Mouse (Mus musculus) hindbrain, postnatal 0 days (tissue): ENCODE measurements around the gene Ttc16. TPM values are rescaled to one million over a fixed set of nuclear protein-coding genes. Genes with fewer than 3 reads are reported as not detected.
A peak's percentile ranks its signal among the peaks of the same experiment; 100 is the strongest.

Source experiments
- ATAC-seq: fragments of 200-750 bp; cut with Nextera tagmentation; 2 replicates; pipeline ENCODE4 v1.8.0; 2017; ENCODE audit warnings: mild to moderate bottlenecking, moderate TSS enrichment, moderate library complexity
- DNase-seq: peaks from one replicate; pipeline ENCODE4 v3.0.0-alpha.2; 2015; ENCODE audit warnings: low spot score
- H3K27ac ChIP-seq: fragments of 300-500 bp; sonication (generic); 2 replicates; pipeline ENCODE4 v1.5.1; 2014; ENCODE audit warnings: mild to moderate bottlenecking
- H3K27me3 ChIP-seq: fragments of 300-500 bp; sonication (generic); 2 replicates; pipeline ENCODE4 v1.6.1; 2014; ENCODE audit warnings: low read length, mixed read lengths; ENCODE audit not compliant: insufficient read depth
- H3K36me3 ChIP-seq: fragments of 300-500 bp; sonication (generic); 2 replicates; pipeline ENCODE4 v1.6.1; 2014; ENCODE audit warnings: low read length, mixed read lengths; ENCODE audit not compliant: insufficient read depth
- H3K4me1 ChIP-seq: fragments of 300-500 bp; sonication (generic); 2 replicates; pipeline ENCODE4 v1.6.1; 2014; ENCODE audit warnings: antibody characterized with exemption, low read length, mixed read lengths; ENCODE audit not compliant: insufficient read depth
- H3K4me2 ChIP-seq: fragments of 300-500 bp; sonication (generic); 2 replicates; pipeline ENCODE4 v1.6.1; 2014; ENCODE audit warnings: low read depth, mild to moderate bottlenecking, low read length, moderate library complexity, mixed read lengths
- H3K4me3 ChIP-seq: fragments of 300-500 bp; sonication (generic); 2 replicates; pipeline ENCODE4 v1.5.1; 2014; ENCODE audit warnings: low read length
- H3K9ac ChIP-seq: fragments of 300-500 bp; sonication (generic); replicated peaks from 2 replicates; pipeline ENCODE4 v1.6.1; 2014; ENCODE audit warnings: mild to moderate bottlenecking, low read length, moderate library complexity, mixed read lengths
- H3K9me3 ChIP-seq: fragments of 300-500 bp; sonication (generic); 2 replicates; pipeline ENCODE4 v1.6.1; 2016; ENCODE audit warnings: low read length, mixed read lengths
- CTCF ChIP-seq: IDR thresholded peaks from 2 replicates; pipeline ENCODE4 v1.5.1; 2016; ENCODE audit warnings: antibody characterized with exemption, control low read depth, low read depth
- WGBS: fragments of 180-500 bp; shearing (Covaris S2); extraction: QIAGEN DNeasy Blood & Tissue Kit; methylation state at CpG from one replicate; pipeline ENCODE4 v1.1.7; 2014; 5-methylcytosine and 5-hydroxymethylcytosine counted together
- polyA plus RNA-seq: library from polyadenylated mRNA; unstranded; fragments of >200 nt; fragmentation: Nextera tagmentation; extraction: Ambion mirVana; gene quantifications from 2 replicates; pipeline ENCODE4 v1.2.1, GENCODE M21; 2015
- total RNA-seq: library from RNA; depleted of rRNA; stranded (reverse); fragments of >200 nt; gene quantifications from 2 replicates; pipeline ENCODE4 v1.2.3, GENCODE M21; 2014

The Ttc16 gene
- total and polyA plus RNA-seq, 2 experiments from 2014 or later: 0.58 to 0.78 TPM

DNA sequence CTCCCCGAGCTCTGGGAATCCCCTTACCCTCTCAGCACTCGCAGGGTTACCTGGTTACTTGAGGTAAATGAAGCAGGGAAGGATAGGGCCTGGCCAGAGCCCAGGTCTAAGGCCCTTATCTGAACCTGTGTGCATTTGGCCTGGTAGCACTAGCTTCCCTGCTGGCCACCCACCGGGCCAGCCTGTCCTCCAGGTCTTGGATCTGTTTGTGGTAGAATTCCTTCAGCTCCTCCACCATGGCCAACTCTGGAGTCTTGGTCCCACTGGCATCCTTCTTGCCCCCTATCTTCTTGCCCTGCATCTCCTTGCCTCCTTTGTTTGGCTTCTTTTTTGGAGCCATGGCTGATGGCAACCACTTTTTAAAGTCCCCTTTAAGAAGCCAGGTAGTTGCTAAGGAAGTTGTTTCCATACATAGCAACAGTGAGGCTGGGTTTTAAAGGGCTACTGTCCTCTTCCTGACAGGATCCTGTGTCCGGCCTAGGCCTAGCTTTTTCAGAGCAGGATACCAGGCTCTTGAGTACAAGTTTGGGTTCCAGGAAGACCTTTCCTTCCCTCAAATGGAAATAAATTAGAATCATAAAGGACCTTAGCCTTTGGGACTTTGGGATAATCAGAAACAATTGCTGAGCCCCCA lies 8.7 kb upstream of the Ttc16 start, which contains the start of gene Cfap157:
Cfap157 (minus strand) TSS at position 381 of the 634 bp plus-strand sequence.
- WGBS: 70% methylated on average over 4 of the region's 4 CpGs
- H3K27me3 ChIP-seq: no peaks in the 10 kb centered on the region
- peak; percentile 59 for ATAC-seq
- TF ChIP-seq CTCF: no peak
- no peaks in the 10 kb centered on the region for H3K9me3 ChIP-seq
- peak within 1 kb of the TSS; percentile 31; the same call in 1 of the 2 replicates for H3K4me2 ChIP-seq
- no peaks in the 10 kb centered on the region for H3K4me1 ChIP-seq
- no peak within 1 kb of the TSS for H3K9ac ChIP-seq
- H3K4me3 ChIP-seq: 0 out of 2 replicates have a peak within 1 kb of the TSS, but pooled peaks have one; percentile 6
- no peak within 1 kb of the TSS; the same call in 1 of the 2 replicates for H3K27ac ChIP-seq
- H3K36me3 ChIP-seq: peaks cover 5% of the 10 kb centered on the region; the same call in 1 of the 2 replicates
- DNase-seq: peak; percentile 68

DNA sequence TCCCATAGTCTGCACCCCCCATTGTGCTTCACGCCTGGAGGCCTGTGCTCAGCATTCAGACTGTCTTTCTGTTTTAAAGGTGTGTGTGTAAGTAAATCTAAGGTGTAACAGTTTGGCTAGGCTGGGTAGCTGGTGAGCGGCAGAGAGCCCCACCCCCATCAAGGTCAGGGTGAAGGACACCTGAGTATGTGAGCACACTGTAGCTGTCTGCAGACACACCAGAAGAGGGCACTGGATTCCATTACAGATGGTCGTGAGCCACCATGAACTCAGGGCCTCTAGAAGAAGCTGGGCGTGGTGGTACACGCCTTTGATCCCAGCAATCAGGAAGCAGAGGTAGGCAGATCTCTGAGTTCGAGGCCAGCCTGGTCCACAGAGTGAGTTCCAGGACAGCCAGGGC lies 6.3 kb upstream of the Ttc16 start:
- WGBS: 78% methylated on average over 6 of the region's 6 CpGs
- ATAC-seq: no peak
- H3K4me3 ChIP-seq: no peak overlapping the region

DNA sequence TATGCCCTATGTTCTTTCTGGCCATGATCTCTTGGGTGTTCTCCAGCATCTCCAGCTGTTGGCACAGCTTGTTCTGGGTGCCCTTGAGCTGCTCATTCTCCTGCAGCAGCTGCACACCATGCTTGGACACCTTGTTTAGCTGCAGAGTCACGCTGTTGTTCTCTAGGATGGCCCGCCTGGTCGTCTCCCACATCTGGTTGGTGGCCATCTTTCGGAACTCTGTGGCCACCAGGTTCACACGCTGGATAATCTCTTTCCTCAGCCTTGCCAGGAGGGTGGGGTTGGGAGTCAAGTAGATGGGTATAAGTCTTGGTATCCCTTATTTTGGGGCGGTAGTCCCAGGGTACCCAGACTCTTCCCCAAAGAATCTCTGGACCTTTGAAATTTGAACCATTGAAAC lies 4.3 kb upstream of the Ttc16 start:
- Histone ChIP-seq H3K36me3 (no peaks in the 10 kb centered on the region), H3K4me3 (no peak overlapping the region), H3K9me3 (no peaks in the 10 kb centered on the region), H3K4me1 (peaks cover 11% of the 10 kb centered on the region; the same call in 1 of the 2 replicates), H3K27me3 (no peaks in the 10 kb centered on the region), H3K27ac (no peak overlapping the region), H3K4me2 (no peak overlapping the region), H3K9ac (no peak overlapping the region)
- 90% methylated on average over 6 of the region's 6 CpGs for WGBS
- ATAC-seq: no peak
- TF ChIP-seq CTCF: no peak
- no peak for DNase-seq

More for the DNA sequence above, 6.3 kb upstream of the Ttc16 start:
- no peak overlapping the region for H3K27ac ChIP-seq
- no peak overlapping the region for H3K4me2 ChIP-seq
- H3K36me3 ChIP-seq: no peaks in the 10 kb centered on the region
- H3K27me3 ChIP-seq: no peaks in the 10 kb centered on the region
- no peak for DNase-seq
- TF ChIP-seq CTCF: no peak
- no peak overlapping the region for H3K9ac ChIP-seq
- no peaks in the 10 kb centered on the region for H3K9me3 ChIP-seq
- H3K4me1 ChIP-seq: no peaks in the 10 kb centered on the region

DNA sequence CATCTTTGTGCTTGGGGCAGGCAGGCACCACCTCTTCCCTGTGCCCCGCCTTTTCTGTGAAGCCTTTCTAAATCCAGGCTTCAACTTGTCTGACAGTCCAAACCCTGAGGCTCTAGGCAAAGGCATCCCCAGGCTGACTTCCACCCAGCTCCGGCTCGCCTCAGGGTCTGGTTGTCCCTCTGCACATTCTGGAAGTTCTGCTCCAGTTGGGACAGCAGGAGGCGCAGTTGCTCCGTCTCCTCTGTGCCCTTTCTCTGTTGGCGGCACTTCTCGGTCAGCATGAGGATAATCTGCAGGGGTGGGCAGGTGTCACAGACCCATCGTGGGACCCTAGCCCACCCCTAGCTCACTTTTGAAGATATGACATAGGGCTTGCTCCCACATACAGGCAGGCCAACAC lies 3.7 kb upstream of the Ttc16 start:
- DNase-seq: peak; percentile 64
- Histone ChIP-seq H3K36me3 (no peaks in the 10 kb centered on the region), H3K4me2 (no peak overlapping the region), H3K9ac (no peak overlapping the region), H3K4me1 (peaks cover 11% of the 10 kb centered on the region; the same call in 1 of the 2 replicates), H3K9me3 (no peaks in the 10 kb centered on the region), H3K27ac (no peak overlapping the region), H3K4me3 (no peak overlapping the region), H3K27me3 (no peaks in the 10 kb centered on the region)
- TF ChIP-seq CTCF: peak; percentile 80
- no peak for ATAC-seq
- WGBS: 16% methylated on average over 8 of the region's 8 CpGs

DNA sequence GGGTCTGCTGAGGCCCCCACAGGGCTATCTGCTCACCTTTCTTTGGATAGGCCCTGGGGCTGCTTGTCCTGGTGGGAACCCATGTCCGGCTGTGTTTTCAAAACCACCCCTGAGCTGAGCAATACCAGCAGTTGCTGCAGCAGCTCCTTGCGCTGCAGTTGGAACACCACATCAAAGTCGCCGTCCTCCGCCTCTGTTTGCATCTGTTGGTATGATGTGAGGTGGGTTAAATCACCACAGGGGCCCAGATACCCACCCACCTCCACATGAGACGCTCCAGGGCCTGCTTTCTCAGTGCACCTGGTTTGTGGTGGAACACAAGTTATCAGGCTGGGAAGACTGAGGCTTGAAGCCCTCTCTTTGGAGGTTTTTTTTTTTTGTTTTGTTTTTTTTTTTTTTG lies 2.6 kb upstream of the Ttc16 start:
- H3K36me3 ChIP-seq: no peaks in the 10 kb centered on the region
- DNase-seq: no peak
- no peaks in the 10 kb centered on the region for H3K9me3 ChIP-seq
- H3K4me1 ChIP-seq: peaks cover 11% of the 10 kb centered on the region; the same call in 1 of the 2 replicates
- TF ChIP-seq CTCF: no peak
- no peaks in the 10 kb centered on the region for H3K27me3 ChIP-seq
- no peak overlapping the region for H3K4me3 ChIP-seq
- H3K4me2 ChIP-seq: no peak overlapping the region
- no peak for ATAC-seq
- 90% methylated on average over 6 of the region's 6 CpGs for WGBS
- no peak overlapping the region for H3K9ac ChIP-seq
- H3K27ac ChIP-seq: no peak overlapping the region

DNA sequence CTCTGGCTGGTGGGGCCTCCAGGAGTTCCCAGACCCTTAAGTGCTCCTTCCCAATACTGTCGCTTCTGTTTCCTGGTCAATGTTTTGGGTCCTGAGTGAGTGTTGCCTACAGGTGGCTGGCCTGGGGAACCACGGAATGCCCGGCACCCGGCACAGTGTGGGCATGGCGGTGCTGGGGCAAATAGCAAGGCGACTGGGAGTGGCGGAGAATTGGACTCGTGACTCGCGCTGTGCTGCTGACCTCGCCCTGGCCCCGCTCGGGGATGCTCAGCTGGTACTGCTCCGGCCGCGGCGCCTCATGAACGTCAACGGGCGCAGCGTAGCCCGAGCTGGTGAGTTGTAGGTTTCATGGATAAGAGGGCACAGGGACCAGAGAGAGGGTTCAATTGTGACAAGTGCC lies 759 bp upstream of the Ttc16 start:
- ATAC-seq: no peak
- TF ChIP-seq CTCF: no peak
- Histone ChIP-seq H3K27ac (no peak overlapping the region), H3K36me3 (no peaks in the 10 kb centered on the region), H3K4me1 (peaks cover 11% of the 10 kb centered on the region; the same call in 1 of the 2 replicates), H3K4me3 (peak overlapping the region; percentile 48), H3K9ac (peak overlapping the region; percentile 18; the same call in 1 of the 2 replicates), H3K4me2 (peak overlapping the region; percentile 77), H3K9me3 (no peaks in the 10 kb centered on the region), H3K27me3 (no peaks in the 10 kb centered on the region)
- no peak for DNase-seq
- 22% methylated on average over 22 of the region's 22 CpGs for WGBS
